Mouse (Mus musculus): ENCODE data around the gene Lefty2.

GRCm38 (mm10) chr1:180941726-180942125 lies 48.8 kb downstream of the Lefty2 start:
- no peak for TF ChIP-seq USF1 (IDR thresholded peaks at IDR 0.05; ENCODE audit: low read depth)
- TF ChIP-seq CTCF (IDR thresholded peaks at IDR 0.05; ENCODE audit: control insufficient read depth, insufficient read depth, insufficient read length) = no peak
- no peak for TF ChIP-seq MAX (IDR thresholded peaks at IDR 0.05)
- no peak for TF ChIP-seq CEBPB (IDR thresholded peaks at IDR 0.05; ENCODE audit: low read depth)
- no peak for TF ChIP-seq MYOG (IDR thresholded peaks at IDR 0.05; ENCODE audit: control insufficient read depth, extremely low read depth, insufficient read length)
- no peak for TF ChIP-seq FOSL1 (IDR thresholded peaks at IDR 0.05; ENCODE audit: insufficient read depth, low read length, poor library complexity, severe bottlenecking)

All from C2C12 (cell line).